Mouse (Mus musculus) G1E (cell line): ENCODE measurements around the gene Tnnc1.

Experiments used
- CTCF ChIP-seq: IDR thresholded peaks from 2 replicates; pipeline ENCODE4 v1.5.1; 2012; ENCODE audit warnings: low read depth, low read length, inconsistent platforms, mixed read lengths
- GATA1 ChIP-seq: IDR thresholded peaks from 2 replicates; pipeline ENCODE4 v1.6.1; 2012; ENCODE audit warnings: borderline replicate concordance, low read length, inconsistent platforms, mixed read lengths
- GATA2 ChIP-seq: IDR thresholded peaks from 2 replicates; pipeline ENCODE4 v1.6.1; 2012; ENCODE audit warnings: low read depth, low read length, inconsistent platforms, borderline replicate concordance
- POLR2AphosphoS5 ChIP-seq: IDR thresholded peaks from 2 replicates; pipeline ENCODE4 v1.6.1; 2012; ENCODE audit warnings: low read depth, low read length, inconsistent platforms; ENCODE audit not compliant: insufficient replicate concordance
- TAL1 ChIP-seq: conservative IDR thresholded peaks from 2 replicates; pipeline ENCODE4 v1.6.1; 2012; ENCODE audit warnings: low read depth, low read length, inconsistent platforms, mixed read lengths

DNA sequence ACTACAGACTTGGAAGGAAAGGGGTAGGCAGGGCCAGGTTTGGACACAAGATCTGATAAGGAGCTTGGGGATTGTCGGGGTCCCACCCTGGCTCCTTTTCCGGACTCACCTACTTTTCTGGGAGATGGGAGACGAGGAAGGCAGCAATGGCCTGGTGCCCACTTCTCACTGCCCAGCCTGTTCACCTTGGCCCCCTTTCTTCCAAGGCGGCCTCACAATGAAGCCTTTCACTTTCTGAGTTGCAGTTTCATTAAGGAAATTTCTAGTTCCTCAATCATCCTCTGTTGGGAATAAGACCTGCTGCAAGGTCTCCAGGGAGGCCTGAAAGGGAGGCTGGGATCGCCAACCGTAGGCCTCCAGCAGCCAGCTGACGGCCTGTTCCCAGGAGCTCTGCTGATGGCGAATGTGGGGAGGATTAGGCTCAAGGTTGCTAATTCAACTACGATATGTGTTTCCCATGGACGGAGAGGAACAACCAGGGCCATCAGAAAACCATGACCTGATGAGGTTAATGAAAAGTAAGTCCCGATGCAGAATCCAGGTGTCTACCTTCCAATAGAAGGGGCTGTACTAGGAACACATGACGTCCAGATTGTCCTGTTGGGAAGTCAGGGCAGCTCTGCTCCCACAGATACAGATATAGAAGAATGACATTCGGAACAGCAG lies 24.4 kb downstream of the Tnnc1 start:
- no peak for TF ChIP-seq POLR2AphosphoS5
- TF ChIP-seq CTCF: no peak
- no peak for TF ChIP-seq TAL1
- TF ChIP-seq GATA1: no peak
- no peak for TF ChIP-seq GATA2
